Mouse (Mus musculus) embryonic fibroblast, embryonic 13.5 days (primary cell): Measurements from ENCODE around the gene Gnat1.

Experiments used
- CTCF ChIP-seq: IDR thresholded peaks from 2 replicates; pipeline ENCODE4 v1.5.1; 2011; ENCODE audit warnings: mild to moderate bottlenecking, control low read depth, low read length, moderate library complexity, borderline replicate concordance; ENCODE audit not compliant: insufficient read depth
- POLR2A ChIP-seq: IDR thresholded peaks from 2 replicates; pipeline ENCODE4 v1.6.1; 2011; ENCODE audit warnings: low read depth, mild to moderate bottlenecking, control low read depth, low read length, moderate library complexity

DNA sequence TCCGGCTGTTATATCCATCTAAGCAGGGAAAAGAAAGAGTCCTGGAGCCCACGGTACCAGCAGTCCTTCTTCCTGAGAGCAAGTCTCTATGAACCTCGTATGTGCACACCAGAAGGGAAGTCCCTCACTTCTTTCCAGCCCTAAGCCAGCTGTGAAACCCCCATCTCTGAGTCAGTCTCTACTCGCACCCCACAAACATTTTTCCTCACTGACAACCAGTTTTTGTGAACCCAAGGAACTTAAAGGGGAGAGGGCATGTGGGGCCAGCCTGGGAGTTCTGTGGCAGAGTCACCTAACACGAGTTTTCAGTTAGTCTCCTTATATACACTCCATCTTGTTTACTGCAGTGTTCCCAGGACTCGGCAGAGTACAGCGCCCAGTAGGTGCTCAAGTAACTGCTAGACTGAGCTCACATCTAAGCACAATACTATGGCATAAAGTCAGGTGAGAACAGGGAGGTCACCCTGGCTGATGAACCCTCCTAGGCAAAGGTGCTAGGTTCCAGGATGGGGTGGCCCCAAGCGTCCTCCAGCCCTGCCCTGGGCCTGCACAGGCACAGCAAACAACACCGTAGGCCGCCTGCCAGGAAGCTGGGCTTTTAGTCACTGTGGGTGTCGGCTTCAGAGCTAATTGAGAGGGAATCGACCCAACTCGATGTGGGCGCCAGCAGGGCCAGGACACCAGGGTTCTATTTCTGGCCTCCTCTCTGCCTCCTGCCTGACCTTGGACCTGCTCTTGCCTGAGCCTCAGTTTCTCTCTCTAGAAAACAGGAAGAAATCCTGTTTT is 24.0 kb upstream of the Gnat1 start:
- TF ChIP-seq POLR2A (no peak), CTCF (no peak)
